Mouse (Mus musculus) lung, adult 2 months (tissue): ENCODE results near the gene Six1.

ENCODE experiments used
- CTCF ChIP-seq: fragments of 200-500 bp; IDR thresholded peaks from 2 replicates; pipeline ENCODE4 v1.5.1; 2011; ENCODE audit warnings: mild to moderate bottlenecking, low read length, control low read depth; ENCODE audit not compliant: insufficient read depth
- POLR2A ChIP-seq: fragments of 200-500 bp; IDR thresholded peaks from 2 replicates; pipeline ENCODE4 v1.6.1; 2011; ENCODE audit warnings: low read depth, mild to moderate bottlenecking, control low read depth, low read length, borderline replicate concordance; ENCODE audit errors: extremely low read depth

DNA sequence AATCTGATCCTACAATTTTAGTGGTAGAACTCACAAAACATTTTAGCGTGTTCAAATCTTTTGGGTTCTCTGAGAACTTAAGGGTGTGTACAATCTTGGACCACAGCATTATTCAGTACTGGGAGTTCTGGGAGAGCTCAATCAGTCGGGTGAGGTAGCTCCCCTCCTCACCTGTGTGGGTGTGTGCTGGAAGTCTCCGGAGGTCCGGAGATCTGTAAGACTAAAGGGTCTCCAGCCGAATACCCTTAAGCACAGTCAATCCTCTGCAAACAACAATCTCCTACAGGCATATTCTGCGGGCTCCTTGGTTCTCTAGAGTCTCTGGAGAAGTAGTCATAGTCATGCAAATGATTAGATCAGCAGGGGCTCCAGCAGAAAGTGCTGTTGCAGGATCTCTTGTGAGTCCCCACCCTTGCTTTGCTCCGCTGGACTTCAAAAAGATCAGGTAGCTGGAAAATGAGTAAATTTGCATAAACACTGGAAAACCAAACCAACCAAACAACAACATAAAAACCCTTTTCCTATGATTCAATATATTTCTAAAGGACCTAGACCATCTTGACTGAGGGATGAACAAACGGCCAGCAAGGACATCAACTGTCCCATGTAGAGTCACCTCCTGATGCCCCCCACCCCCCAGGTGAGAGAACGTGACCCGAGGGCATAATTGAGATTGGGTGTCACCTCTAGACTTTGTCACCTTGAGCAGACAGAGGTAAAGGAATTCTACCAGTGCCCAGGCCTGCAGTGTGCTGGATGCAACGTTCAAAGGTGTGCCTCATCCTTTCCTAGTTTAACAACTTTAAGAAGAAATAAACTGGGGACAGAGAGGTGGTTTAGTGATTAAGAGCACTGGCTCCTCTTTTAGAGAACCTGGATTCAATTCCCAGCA, 32.3 kb upstream of the Six1 start:
- TF ChIP-seq CTCF (no peak), POLR2A (no peak)
